Mouse (Mus musculus) adrenal gland (tissue): Measurements from ENCODE around the gene Hcfc1r1.

ENCODE experiments used
- intact Hi-C: fragments of 180-260 bp; cut with DNase I; formaldehyde crosslinking; loops from one replicate; pipeline ENCODE4 v1.15.1; 2025

Hcfc1r1 gene

GRCm38 (mm10) chr17:23674271-23674952 lies 1.0 kb downstream of the Hcfc1r1 start:
- intact Hi-C loops, result no loop called here

- intact Hi-C loops, result no loop called here
These were observed 1.7 kb downstream of the Hcfc1r1 start for GRCm38 (mm10) chr17:23675127-23675526.

GRCm38 (mm10) chr17:23675564-23676281 lies 2.3 kb downstream of the Hcfc1r1 start:
- intact Hi-C loops, result no loop called here

GRCm38 (mm10) chr17:23676473-23677031 lies 3.2 kb downstream of the Hcfc1r1 start:
- intact Hi-C loops, result no loop called here

GRCm38 (mm10) chr17:23677236-23677679 lies 3.9 kb downstream of the Hcfc1r1 start, which contains the start of gene Tnfrsf12a:
TSS of gene Tnfrsf12a (minus strand) at chr17:23677468.
- intact Hi-C loops, result no loop called here

- intact Hi-C loops, result no loop called here
These were observed 5.9 kb downstream of the Hcfc1r1 start, which contains the start of gene Cldn6 for GRCm38 (mm10) chr17:23679127-23679835. TSS of gene Cldn6 (plus strand) at chr17:23679249.

- intact Hi-C loops, result no loop called here
These were observed 6.9 kb downstream of the Hcfc1r1 start for GRCm38 (mm10) chr17:23680336-23680735.

- intact Hi-C loops, result no loop called here
These were observed 7.7 kb downstream of the Hcfc1r1 start for GRCm38 (mm10) chr17:23681086-23681485.

- intact Hi-C loops, result no loop called here
These were observed 8.7 kb downstream of the Hcfc1r1 start for GRCm38 (mm10) chr17:23682092-23682491.

GRCm38 (mm10) chr17:23682530-23682929 lies 9.1 kb downstream of the Hcfc1r1 start:
- intact Hi-C loops, result no loop called here

- intact Hi-C loops, result no loop called here
These were observed 9.8 kb downstream of the Hcfc1r1 start for GRCm38 (mm10) chr17:23683226-23683625.

GRCm38 (mm10) chr17:23683856-23684672 lies 10.7 kb downstream of the Hcfc1r1 start, which contains the start of gene Cldn9:
TSS of gene Cldn9 (minus strand) at chr17:23684026.
- intact Hi-C loops, result no loop called here

- intact Hi-C loops, result no loop called here
These were observed 21.1 kb downstream of the Hcfc1r1 start for GRCm38 (mm10) chr17:23694491-23694890.

- intact Hi-C loops, result no loop called here
These were observed 22.4 kb downstream of the Hcfc1r1 start for GRCm38 (mm10) chr17:23695801-23696200.

- intact Hi-C loops, result loop anchor here (5.0 kb wide), 1 partner anchor 37 kb away; the partner anchor contains the start of gene Bicdl2
These were observed 26.0 kb downstream of the Hcfc1r1 start for GRCm38 (mm10) chr17:23699131-23700077.

- intact Hi-C loops, result loop anchor here (5.0 kb wide), 1 partner anchor 38 kb away; the partner anchor contains the start of gene Bicdl2
These were observed 26.7 kb downstream of the Hcfc1r1 start for GRCm38 (mm10) chr17:23700079-23700478.

GRCm38 (mm10) chr17:23703301-23703700 lies 29.9 kb downstream of the Hcfc1r1 start:
- intact Hi-C loops, result loop anchor here (5.0 kb wide), 1 partner anchor 41 kb away; the partner anchor contains the start of gene Bicdl2

GRCm38 (mm10) chr17:23704741-23705140 lies 31.3 kb downstream of the Hcfc1r1 start:
- intact Hi-C loops, result loop anchor here (2.0 to 5.0 kb wide), 2 partner anchors 42 to 132 kb away; partner anchors contain the start of gene Bicdl2

- intact Hi-C loops, result loop anchor here (2.0 kb wide), 1 partner anchor 133 kb away; no protein-coding TSS in a partner anchor
These were observed 32.2 kb downstream of the Hcfc1r1 start for GRCm38 (mm10) chr17:23705525-23706104.
